Mouse (Mus musculus) hindbrain, embryonic 14.5 days (tissue): Measurements from ENCODE around the gene Sult1b1. TPM values are rescaled to one million over a fixed set of nuclear protein-coding genes. Genes with fewer than 3 reads are reported as not detected.
"Not testable (repeated sequence)": the region's sequence is repeated elsewhere in the genome, so short reads cannot be mapped to it uniquely, and the experiment has no call there.

Source experiments
- ATAC-seq: fragments of 200-750 bp; cut with Nextera tagmentation; 2 replicates; pipeline ENCODE4 v1.8.0; 2017; ENCODE audit warnings: moderate number of reproducible peaks, mild to moderate bottlenecking, moderate TSS enrichment, moderate library complexity; ENCODE audit not compliant: low FRiP score
- DNase-seq: peaks from one replicate; pipeline ENCODE4 v3.0.0-alpha.2; 2015; ENCODE audit warnings: low spot score
- H3K27ac ChIP-seq: fragments of 300-500 bp; sonication (generic); 2 replicates; pipeline ENCODE4 v1.5.1; 2014; ENCODE audit warnings: mild to moderate bottlenecking, moderate library complexity
- H3K27me3 ChIP-seq: fragments of 300-500 bp; sonication (generic); 2 replicates; pipeline ENCODE4 v1.6.1; 2014; ENCODE audit warnings: mild to moderate bottlenecking, low read length, mixed read lengths; ENCODE audit not compliant: control insufficient read depth, insufficient read depth
- H3K36me3 ChIP-seq: fragments of 300-500 bp; sonication (generic); replicated peaks from 2 replicates; pipeline ENCODE4 v1.6.1; 2014; ENCODE audit not compliant: control insufficient read depth, insufficient read depth
- H3K4me1 ChIP-seq: fragments of 300-500 bp; sonication (generic); replicated peaks from 2 replicates; pipeline ENCODE4 v1.6.1; 2014; ENCODE audit warnings: antibody characterized with exemption, low read length, mixed read lengths; ENCODE audit not compliant: control insufficient read depth, insufficient read depth
- H3K4me2 ChIP-seq: fragments of 300-500 bp; sonication (generic); replicated peaks from 2 replicates; pipeline ENCODE4 v1.6.1; 2014; ENCODE audit warnings: mild to moderate bottlenecking, moderate library complexity
- H3K4me3 ChIP-seq: fragments of 300-500 bp; sonication (generic); replicated peaks from 2 replicates; pipeline ENCODE4 v1.5.1; 2014; ENCODE audit warnings: mild to moderate bottlenecking, low read length
- H3K9ac ChIP-seq: fragments of 300-500 bp; sonication (generic); 2 replicates; pipeline ENCODE4 v1.6.1; 2014
- H3K9me3 ChIP-seq: fragments of 300-500 bp; sonication (generic); 2 replicates; pipeline ENCODE4 v1.6.1; 2016; ENCODE audit warnings: low read length; ENCODE audit not compliant: control insufficient read depth
- WGBS: fragments of 180-500 bp; shearing (Covaris S2); extraction: QIAGEN DNeasy Blood & Tissue Kit; methylation state at CpG from one replicate; pipeline ENCODE4 v1.1.7; 2014; 5-methylcytosine and 5-hydroxymethylcytosine counted together
- polyA plus RNA-seq: library from polyadenylated mRNA; unstranded; fragments of >200 nt; fragmentation: Nextera tagmentation; extraction: Ambion mirVana; gene quantifications from 2 replicates; pipeline ENCODE4 v1.2.1, GENCODE M21; 2014

The Sult1b1 gene
- polyA plus RNA-seq, 1 experiment from 2014 or later = not detected

- DNase-seq, H3K27me3 ChIP-seq, H3K4me1 ChIP-seq, H3K9me3 ChIP-seq, H3K4me3 ChIP-seq, H3K36me3 ChIP-seq, ATAC-seq, H3K4me2 ChIP-seq, H3K9ac ChIP-seq, H3K27ac ChIP-seq: not testable (repeated sequence)
- 93% methylated on average over 1 of the region's 1 CpGs for WGBS
Observed at GRCm38 (mm10) chr5:87486706-87487105, 51.3 kb downstream of the Sult1b1 start, which contains the start of gene Gm43638. Gene Gm43638 (minus strand): TSS chr5:87486806.

- no peak within 1 kb of the TSS for H3K27ac ChIP-seq
- no peaks in the 10 kb centered on the region for H3K27me3 ChIP-seq
- no peaks in the 10 kb centered on the region for H3K36me3 ChIP-seq
- no peaks in the 10 kb centered on the region for H3K9me3 ChIP-seq
- H3K4me3 ChIP-seq = no peak within 1 kb of the TSS
- H3K9ac ChIP-seq = no peak within 1 kb of the TSS
- WGBS = 84% methylated on average over 5 of the region's 5 CpGs
- DNase-seq = no peak
- no peak for ATAC-seq
- H3K4me1 ChIP-seq = no peaks in the 10 kb centered on the region
- no peak within 1 kb of the TSS for H3K4me2 ChIP-seq
Observed at GRCm38 (mm10) chr5:87482160-87482559, 55.8 kb downstream of the Sult1b1 start, which contains the start of gene Ugt2a2. Gene Ugt2a2 (minus strand): TSS chr5:87482260.

Other genes starting within 250 kb of the Sult1b1 start
- not detected in 2 replicates for gene Ugt2a3, start 201.0 kb downstream of the Sult1b1 start, polyA plus RNA-seq
- not detected in 2 replicates for gene Ugt2b38, start 114.0 kb downstream of the Sult1b1 start, polyA plus RNA-seq
- not detected in 2 replicates for gene Ugt2a2, start 55.9 kb downstream of the Sult1b1 start, polyA plus RNA-seq
- not detected in 2 replicates for gene Gm43638, start 51.4 kb downstream of the Sult1b1 start, polyA plus RNA-seq
- gene Ugt2a1, start 47.3 kb downstream of the Sult1b1 start, polyA plus RNA-seq = not detected in 2 replicates
- not detected in 2 replicates for gene Sult1d1, start 30.8 kb upstream of the Sult1b1 start, polyA plus RNA-seq
- not detected in 2 replicates for gene Sult1e1, start 53.4 kb upstream of the Sult1b1 start, polyA plus RNA-seq
- gene Csn1s1, start 128.0 kb upstream of the Sult1b1 start, polyA plus RNA-seq = not detected in 2 replicates
- gene Csn2, start 161.4 kb upstream of the Sult1b1 start, polyA plus RNA-seq = not detected in 2 replicates
- gene Csn1s2a, start 236.4 kb upstream of the Sult1b1 start, polyA plus RNA-seq = not detected in 2 replicates